Mouse (Mus musculus): ENCODE measurements around the gene Pecam1. TPM values are rescaled to one million over a fixed set of nuclear protein-coding genes. Genes with fewer than 3 reads are reported as not detected.
"Not testable (repeated sequence)": the region's sequence is repeated elsewhere in the genome, so short reads cannot be mapped to it uniquely, and the experiment has no call there.

Gene Pecam1
- polyA plus RNA-seq, 1 experiment, result 10.7 TPM

GRCm38 (mm10) chr11:106641580-106641979 is 108.8 kb downstream of the Pecam1 start:
- H3K4me3 ChIP-seq (ENCODE audit: low read depth, low read length), result no peak overlapping the region
- H3K27ac ChIP-seq (ENCODE audit: insufficient read depth, low read depth, low read length), result peak overlapping the region; percentile 9; the same call in 1 of the 2 replicates
- 33% methylated on average over 1 of the region's 1 CpGs for WGBS
- H3K4me1 ChIP-seq (ENCODE audit: control insufficient read depth, insufficient read depth, insufficient read length, low read length), result peaks cover 14% of the 10 kb centered on the region
- no peaks in the 10 kb centered on the region for H3K36me3 ChIP-seq (ENCODE audit: control insufficient read depth, insufficient read depth, low read length)
- TF ChIP-seq POLR2A (IDR thresholded peaks at IDR 0.05; ENCODE audit: low read depth, low read length) (no peak), CTCF (IDR thresholded peaks at IDR 0.05; ENCODE audit: extremely low read depth, insufficient read length, insufficient replicate concordance, low read depth, low read length) (no peak)
- H3K27me3 ChIP-seq (ENCODE audit: control insufficient read depth, insufficient read depth, low read length), result no peaks in the 10 kb centered on the region

GRCm38 (mm10) chr11:106640059-106640458 is 110.4 kb downstream of the Pecam1 start:
- 13% methylated on average over 8 of the region's 9 CpGs for WGBS
- H3K36me3 ChIP-seq (ENCODE audit: control insufficient read depth, insufficient read depth, low read length), result no peaks in the 10 kb centered on the region
- no peak for TF ChIP-seq CTCF (IDR thresholded peaks at IDR 0.05; ENCODE audit: extremely low read depth, insufficient read length, insufficient replicate concordance, low read depth, low read length)
- H3K27ac ChIP-seq (ENCODE audit: insufficient read depth, low read depth, low read length), result no peak overlapping the region
- H3K27me3 ChIP-seq (ENCODE audit: control insufficient read depth, insufficient read depth, low read length), result no peaks in the 10 kb centered on the region
- H3K4me1 ChIP-seq (ENCODE audit: control insufficient read depth, insufficient read depth, insufficient read length, low read length), result peaks cover 14% of the 10 kb centered on the region
- H3K4me3 ChIP-seq (ENCODE audit: low read depth, low read length), result no peak overlapping the region

GRCm38 (mm10) chr11:106639356-106639692 is 111.1 kb downstream of the Pecam1 start:
- Histone ChIP-seq H3K27me3 (ENCODE audit: control insufficient read depth, insufficient read depth, low read length) (no peaks in the 10 kb centered on the region), H3K27ac (ENCODE audit: insufficient read depth, low read depth, low read length) (no peak overlapping the region), H3K36me3 (ENCODE audit: control insufficient read depth, insufficient read depth, low read length) (no peaks in the 10 kb centered on the region), H3K4me3 (ENCODE audit: low read depth, low read length) (no peak overlapping the region), H3K4me1 (ENCODE audit: control insufficient read depth, insufficient read depth, insufficient read length, low read length) (peaks cover 14% of the 10 kb centered on the region)
- 21% methylated on average over 5 of the region's 5 CpGs for WGBS
- no peak for TF ChIP-seq CTCF (IDR thresholded peaks at IDR 0.05; ENCODE audit: extremely low read depth, insufficient read length, insufficient replicate concordance, low read depth, low read length)
- no peak for TF ChIP-seq POLR2A (IDR thresholded peaks at IDR 0.05; ENCODE audit: low read depth, low read length)

- Histone ChIP-seq H3K4me1 (ENCODE audit: control insufficient read depth, insufficient read depth, insufficient read length, low read length) (peaks cover 14% of the 10 kb centered on the region), H3K27me3 (ENCODE audit: control insufficient read depth, insufficient read depth, low read length) (no peaks in the 10 kb centered on the region), H3K4me3 (ENCODE audit: low read depth, low read length) (no peak overlapping the region), H3K27ac (ENCODE audit: insufficient read depth, low read depth, low read length) (no peak overlapping the region), H3K36me3 (ENCODE audit: control insufficient read depth, insufficient read depth, low read length) (no peaks in the 10 kb centered on the region)
- WGBS, result 74% methylated on average over 9 of the region's 9 CpGs
- TF ChIP-seq CTCF (IDR thresholded peaks at IDR 0.05; ENCODE audit: extremely low read depth, insufficient read length, insufficient replicate concordance, low read depth, low read length), result no peak
- no peak for TF ChIP-seq POLR2A (IDR thresholded peaks at IDR 0.05; ENCODE audit: low read depth, low read length)
These were observed 111.7 kb downstream of the Pecam1 start for GRCm38 (mm10) chr11:106638551-106639355.

- Histone ChIP-seq H3K27me3 (ENCODE audit: control insufficient read depth, insufficient read depth, low read length) (no peaks in the 10 kb centered on the region), H3K4me1 (ENCODE audit: control insufficient read depth, insufficient read depth, insufficient read length, low read length) (peaks cover 14% of the 10 kb centered on the region), H3K36me3 (ENCODE audit: control insufficient read depth, insufficient read depth, low read length) (no peaks in the 10 kb centered on the region), H3K27ac (ENCODE audit: insufficient read depth, low read depth, low read length) (no peak overlapping the region), H3K4me3 (ENCODE audit: low read depth, low read length) (no peak overlapping the region)
- WGBS, result 16% methylated on average over 7 of the region's 7 CpGs
- TF ChIP-seq CTCF (IDR thresholded peaks at IDR 0.05; ENCODE audit: extremely low read depth, insufficient read length, insufficient replicate concordance, low read depth, low read length) (no peak), POLR2A (IDR thresholded peaks at IDR 0.05; ENCODE audit: low read depth, low read length) (no peak)
These were observed 112.7 kb downstream of the Pecam1 start for GRCm38 (mm10) chr11:106637754-106638153.

- peaks cover 14% of the 10 kb centered on the region for H3K4me1 ChIP-seq (ENCODE audit: control insufficient read depth, insufficient read depth, insufficient read length, low read length)
- TF ChIP-seq CTCF (IDR thresholded peaks at IDR 0.05; ENCODE audit: extremely low read depth, insufficient read length, insufficient replicate concordance, low read depth, low read length) (no peak), POLR2A (IDR thresholded peaks at IDR 0.05; ENCODE audit: low read depth, low read length) (no peak)
- H3K27me3 ChIP-seq (ENCODE audit: control insufficient read depth, insufficient read depth, low read length), result no peaks in the 10 kb centered on the region
- no peaks in the 10 kb centered on the region for H3K36me3 ChIP-seq (ENCODE audit: control insufficient read depth, insufficient read depth, low read length)
- H3K27ac ChIP-seq (ENCODE audit: insufficient read depth, low read depth, low read length), result no peak overlapping the region
- WGBS, result 67% methylated on average over 2 of the region's 2 CpGs
- no peak overlapping the region for H3K4me3 ChIP-seq (ENCODE audit: low read depth, low read length)
These were observed 114.5 kb downstream of the Pecam1 start for GRCm38 (mm10) chr11:106635946-106636345.

GRCm38 (mm10) chr11:106634175-106634574 is 116.3 kb downstream of the Pecam1 start:
- H3K4me3 ChIP-seq (ENCODE audit: low read depth, low read length); H3K36me3 ChIP-seq (ENCODE audit: control insufficient read depth, insufficient read depth, low read length); H3K4me1 ChIP-seq (ENCODE audit: control insufficient read depth, insufficient read depth, insufficient read length, low read length); H3K27me3 ChIP-seq (ENCODE audit: control insufficient read depth, insufficient read depth, low read length); H3K27ac ChIP-seq (ENCODE audit: insufficient read depth, low read depth, low read length): not testable (repeated sequence)
- WGBS, result 78% methylated on average over 3 of the region's 3 CpGs

All from small intestine, adult 2 months (tissue).